Mouse (Mus musculus) kidney, embryonic 16.5 days (tissue): Measurements from ENCODE around the gene Plekhg5. TPM values are rescaled to one million over a fixed set of nuclear protein-coding genes. Genes with fewer than 3 reads are reported as not detected.
A peak's percentile ranks its signal among the peaks of the same experiment; 100 is the strongest.

ENCODE experiments used
- ATAC-seq: fragments of 200-750 bp; cut with Nextera tagmentation; 2 replicates; pipeline ENCODE4 v1.8.0; 2017; ENCODE audit warnings: moderate TSS enrichment; ENCODE audit not compliant: low FRiP score, low TSS enrichment
- H3K27ac ChIP-seq: fragments of 300-500 bp; sonication (generic); 2 replicates; pipeline ENCODE4 v1.5.1; 2014; ENCODE audit warnings: low read length
- H3K27me3 ChIP-seq: fragments of 300-500 bp; sonication (generic); 2 replicates; pipeline ENCODE4 v1.6.1; 2014; ENCODE audit warnings: low read length, control low read depth, mixed read lengths; ENCODE audit not compliant: insufficient read depth
- H3K36me3 ChIP-seq: fragments of 300-500 bp; sonication (generic); 2 replicates; pipeline ENCODE4 v1.6.1; 2014; ENCODE audit warnings: low read length, control low read depth, mixed read lengths; ENCODE audit not compliant: insufficient read depth
- H3K4me1 ChIP-seq: fragments of 300-500 bp; sonication (generic); 2 replicates; pipeline ENCODE4 v1.6.1; 2014; ENCODE audit warnings: low read length, control low read depth, mixed read lengths; ENCODE audit not compliant: insufficient read depth
- H3K4me2 ChIP-seq: fragments of 300-500 bp; sonication (generic); replicated peaks from 2 replicates; pipeline ENCODE4 v1.6.1; 2014; ENCODE audit warnings: low read depth, low read length
- H3K4me3 ChIP-seq: fragments of 300-500 bp; sonication (generic); 2 replicates; pipeline ENCODE4 v1.5.1; 2014; ENCODE audit warnings: mild to moderate bottlenecking, low read length
- H3K9ac ChIP-seq: fragments of 300-500 bp; sonication (generic); replicated peaks from 2 replicates; pipeline ENCODE4 v1.6.1; 2014; ENCODE audit warnings: low read length
- H3K9me3 ChIP-seq: fragments of 300-500 bp; sonication (generic); 2 replicates; pipeline ENCODE4 v1.6.1; 2016; ENCODE audit warnings: low read length, control low read depth
- WGBS: fragments of 180-500 bp; shearing (Covaris S2); extraction: QIAGEN DNeasy Blood & Tissue Kit; methylation state at CpG from one replicate; pipeline ENCODE4 v1.1.7; 2014; 5-methylcytosine and 5-hydroxymethylcytosine counted together
- polyA plus RNA-seq: library from polyadenylated mRNA; unstranded; fragments of >200 nt; fragmentation: Nextera tagmentation; extraction: Ambion mirVana; gene quantifications from 2 replicates; pipeline ENCODE4 v1.2.1, GENCODE M21; 2015

The Plekhg5 gene
- polyA plus RNA-seq, 1 experiment from 2014 or later, result 25.5 TPM

GRCm38 (mm10) chr4:152038225-152038984 is 33.9 kb upstream of the Plekhg5 start, which contains the start of gene Tas1r1:
TSS of gene Tas1r1 (minus strand) at chr4:152038568.
- peak within 1 kb of the TSS; percentile 73 for H3K4me2 ChIP-seq
- WGBS, result 45% methylated on average over 10 of the region's 10 CpGs

GRCm38 (mm10) chr4:152038985-152039830 is 33.1 kb upstream of the Plekhg5 start, which contains the start of gene Nol9:
TSS of gene Nol9 (plus strand) at chr4:152039321.
- WGBS, result under 1% methylated on average over 73 of the region's 86 CpGs
- Histone ChIP-seq H3K36me3 (peaks cover 29% of the 10 kb centered on the region), H3K9me3 (no peaks in the 10 kb centered on the region), H3K4me3 (peak within 1 kb of the TSS; percentile 100), H3K4me1 (peaks cover 23% of the 10 kb centered on the region), H3K27ac (no peak within 1 kb of the TSS), H3K4me2 (peak within 1 kb of the TSS; percentile 73), H3K27me3 (no peaks in the 10 kb centered on the region), H3K9ac (peak within 1 kb of the TSS; percentile 92)
- peak; percentile 79 for ATAC-seq

More at GRCm38 (mm10) chr4:152038225-152038984, 33.9 kb upstream of the Plekhg5 start, which contains the start of gene Tas1r1:
- Histone ChIP-seq H3K9ac (peak within 1 kb of the TSS; percentile 92), H3K27ac (no peak within 1 kb of the TSS), H3K4me3 (peak within 1 kb of the TSS; percentile 100), H3K9me3 (no peaks in the 10 kb centered on the region), H3K36me3 (peaks cover 21% of the 10 kb centered on the region), H3K27me3 (no peaks in the 10 kb centered on the region), H3K4me1 (peaks cover 23% of the 10 kb centered on the region)
- no peak for ATAC-seq

- peaks cover 23% of the 10 kb centered on the region for H3K4me1 ChIP-seq
- peaks cover 35% of the 10 kb centered on the region for H3K36me3 ChIP-seq
- H3K27ac ChIP-seq, result no peak overlapping the region
- H3K4me2 ChIP-seq, result peak overlapping the region; percentile 73
- H3K4me3 ChIP-seq, result peak overlapping the region; percentile 100
- 3% methylated on average over 25 of the region's 25 CpGs for WGBS
- no peaks in the 10 kb centered on the region for H3K9me3 ChIP-seq
- peak overlapping the region; percentile 92 for H3K9ac ChIP-seq
- no peak for ATAC-seq
- H3K27me3 ChIP-seq, result no peaks in the 10 kb centered on the region
These were observed 32.4 kb upstream of the Plekhg5 start for GRCm38 (mm10) chr4:152039831-152040310.

- H3K27ac ChIP-seq, result peak overlapping the region; percentile 44; the same call in 1 of the 2 replicates
- H3K4me1 ChIP-seq, result peaks cover 23% of the 10 kb centered on the region
- H3K4me2 ChIP-seq, result no peak overlapping the region
- WGBS, result 59% methylated on average over 22 of the region's 22 CpGs
- no peaks in the 10 kb centered on the region for H3K27me3 ChIP-seq
- no peak for ATAC-seq
- H3K9me3 ChIP-seq, result no peaks in the 10 kb centered on the region
- peaks cover 51% of the 10 kb centered on the region for H3K36me3 ChIP-seq
- no peak overlapping the region for H3K9ac ChIP-seq
- H3K4me3 ChIP-seq, result no peak overlapping the region
These were observed 30.2 kb upstream of the Plekhg5 start for GRCm38 (mm10) chr4:152041924-152042641.

GRCm38 (mm10) chr4:152043171-152043570 is 29.1 kb upstream of the Plekhg5 start:
- Histone ChIP-seq H3K27ac (no peak overlapping the region), H3K4me3 (no peak overlapping the region), H3K4me2 (no peak overlapping the region), H3K9me3 (no peaks in the 10 kb centered on the region), H3K9ac (no peak overlapping the region), H3K36me3 (peaks cover 61% of the 10 kb centered on the region), H3K4me1 (peaks cover 23% of the 10 kb centered on the region), H3K27me3 (no peaks in the 10 kb centered on the region)
- no peak for ATAC-seq
- WGBS, result 91% methylated on average over 3 of the region's 3 CpGs

- no peaks in the 10 kb centered on the region for H3K9me3 ChIP-seq
- H3K27me3 ChIP-seq, result no peaks in the 10 kb centered on the region
- H3K9ac ChIP-seq, result no peak overlapping the region
- 0 out of 2 replicates have a peak overlapping the region, but pooled peaks have one; percentile 23 for H3K27ac ChIP-seq
- 67% methylated on average over 6 of the region's 6 CpGs for WGBS
- H3K4me2 ChIP-seq, result no peak overlapping the region
- H3K4me1 ChIP-seq, result peaks cover 19% of the 10 kb centered on the region
- peaks cover 72% of the 10 kb centered on the region for H3K36me3 ChIP-seq
- ATAC-seq, result no peak; the same call in 1 of the 2 replicates
- no peak overlapping the region for H3K4me3 ChIP-seq
These were observed 27.7 kb upstream of the Plekhg5 start for GRCm38 (mm10) chr4:152044609-152045008.

- H3K4me3 ChIP-seq, result no peak overlapping the region
- H3K36me3 ChIP-seq, result peaks cover 26% of the 10 kb centered on the region
- H3K4me2 ChIP-seq, result no peak overlapping the region
- no peaks in the 10 kb centered on the region for H3K27me3 ChIP-seq
- no peak overlapping the region for H3K9ac ChIP-seq
- no peaks in the 10 kb centered on the region for H3K4me1 ChIP-seq
- no peaks in the 10 kb centered on the region for H3K9me3 ChIP-seq
- no peak overlapping the region for H3K27ac ChIP-seq
- ATAC-seq, result peak; percentile 47
- WGBS, result 61% methylated on average over 9 of the region's 9 CpGs
These were observed 9.7 kb upstream of the Plekhg5 start for GRCm38 (mm10) chr4:152062390-152063110.

- Histone ChIP-seq H3K9ac (no peak overlapping the region), H3K27me3 (no peaks in the 10 kb centered on the region), H3K27ac (no peak overlapping the region), H3K4me1 (peaks cover 2% of the 10 kb centered on the region; the same call in 1 of the 2 replicates), H3K4me3 (no peak overlapping the region), H3K36me3 (no peaks in the 10 kb centered on the region), H3K9me3 (no peaks in the 10 kb centered on the region), H3K4me2 (no peak overlapping the region)
- no peak for ATAC-seq
These were observed 5.0 kb upstream of the Plekhg5 start for GRCm38 (mm10) chr4:152067280-152067679.
